Mouse (Mus musculus): Measurements from ENCODE around the gene Nup155. TPM values are rescaled to one million over a fixed set of nuclear protein-coding genes. Genes with fewer than 3 reads are reported as not detected.
"Not testable (repeated sequence)": the region's sequence is repeated elsewhere in the genome, so short reads cannot be mapped to it uniquely, and the experiment has no call there.

The Nup155 gene
- total RNA-seq (2021) = 1 to 10 TPM; 7.9 to 8.9 TPM
- long read RNA-seq, experiment 1, full-length matches to known transcripts = 5 of 5 reads
- long read RNA-seq, experiment 1, partial matches to known transcripts = 0 of 5 reads
- long read RNA-seq, experiment 1, other reads (novel, unspliced or antisense) = 0 of 5 reads
- long read RNA-seq, experiment 2, full-length matches to known transcripts = 2 of 2 reads
- long read RNA-seq, experiment 2, partial matches to known transcripts = 0 of 2 reads
- long read RNA-seq, experiment 2, other reads (novel, unspliced or antisense) = 0 of 2 reads

- intact Hi-C loops (cut with DNase I; ENCODE audit: low total_unique reads) = no loop called here
- peak; percentile 93 for DNase-seq
Measured at GRCm38 (mm10) chr15:8108966-8109743, at the start of gene Nup155. Nup155 (plus strand) TSS chr15:8109273.

GRCm38 (mm10) chr15:8065221-8065620, 43.9 kb upstream of the Nup155 start:
- intact Hi-C loops (cut with DNase I; ENCODE audit: low total_unique reads) = no loop called here
- no peak for DNase-seq

GRCm38 (mm10) chr15:8073159-8073558, 35.9 kb upstream of the Nup155 start:
- intact Hi-C loops (cut with DNase I; ENCODE audit: low total_unique reads); DNase-seq: not testable (repeated sequence)

- DNase-seq = no peak
- intact Hi-C loops (cut with DNase I; ENCODE audit: low total_unique reads) = no loop called here
Measured at GRCm38 (mm10) chr15:8082139-8082538, 26.9 kb upstream of the Nup155 start.

- intact Hi-C loops (cut with DNase I; ENCODE audit: low total_unique reads) = no loop called here
- DNase-seq = no peak
Measured at GRCm38 (mm10) chr15:8087293-8087692, 21.8 kb upstream of the Nup155 start.

- DNase-seq = no peak
- intact Hi-C loops (cut with DNase I; ENCODE audit: low total_unique reads) = no loop called here
Measured at GRCm38 (mm10) chr15:8088715-8089114, 20.4 kb upstream of the Nup155 start.

- no peak for DNase-seq
- intact Hi-C loops (cut with DNase I; ENCODE audit: low total_unique reads) = no loop called here
Measured at GRCm38 (mm10) chr15:8090685-8091084, 18.4 kb upstream of the Nup155 start.

GRCm38 (mm10) chr15:8092668-8093067, 16.4 kb upstream of the Nup155 start:
- DNase-seq; intact Hi-C loops (cut with DNase I; ENCODE audit: low total_unique reads): not testable (repeated sequence)

- peak; percentile 37 for DNase-seq
- intact Hi-C loops (cut with DNase I; ENCODE audit: low total_unique reads) = no loop called here
Measured at GRCm38 (mm10) chr15:8097853-8098252, 11.2 kb upstream of the Nup155 start.

GRCm38 (mm10) chr15:8098774-8099749, 10.0 kb upstream of the Nup155 start, which contains the start of gene Wdr70:
Wdr70 (minus strand) TSS chr15:8099209.
- intact Hi-C loops (cut with DNase I; ENCODE audit: low total_unique reads) = no loop called here
- DNase-seq = peak; percentile 97

GRCm38 (mm10) chr15:8101975-8102542, 7.0 kb upstream of the Nup155 start:
- intact Hi-C loops (cut with DNase I; ENCODE audit: low total_unique reads); DNase-seq: not testable (repeated sequence)

GRCm38 (mm10) chr15:8108360-8108965, 610 bp upstream of the Nup155 start:
- intact Hi-C loops (cut with DNase I; ENCODE audit: low total_unique reads) = no loop called here
- no peak for DNase-seq

- no peak for DNase-seq
- intact Hi-C loops (cut with DNase I; ENCODE audit: low total_unique reads) = no loop called here
Measured at GRCm38 (mm10) chr15:8109782-8110181, 709 bp downstream of the Nup155 start.

- DNase-seq = no peak
- intact Hi-C loops (cut with DNase I; ENCODE audit: low total_unique reads) = no loop called here
Measured at GRCm38 (mm10) chr15:8129281-8129680, 20.2 kb downstream of the Nup155 start.

GRCm38 (mm10) chr15:8131268-8131667, 22.2 kb downstream of the Nup155 start:
- no peak for DNase-seq
- intact Hi-C loops (cut with DNase I; ENCODE audit: low total_unique reads) = no loop called here

GRCm38 (mm10) chr15:8131761-8132160, 22.7 kb downstream of the Nup155 start:
- no peak for DNase-seq
- intact Hi-C loops (cut with DNase I; ENCODE audit: low total_unique reads) = no loop called here

- no peak for DNase-seq
- intact Hi-C loops (cut with DNase I; ENCODE audit: low total_unique reads) = no loop called here
Measured at GRCm38 (mm10) chr15:8135606-8136005, 26.5 kb downstream of the Nup155 start.

- intact Hi-C loops (cut with DNase I; ENCODE audit: low total_unique reads) = no loop called here
Measured at GRCm38 (mm10) chr15:8161841-8162240, 52.8 kb downstream of the Nup155 start.

More at GRCm38 (mm10) chr15:8161841-8162240, 52.8 kb downstream of the Nup155 start:
- DNase-seq = no peak

All from gastrocnemius, postnatal 14 days (tissue).